Mouse (Mus musculus) liver, adult 2 months (tissue): ENCODE measurements around the gene Cd8a.

Experiments
- CTCF ChIP-seq: fragments of 200-500 bp; IDR thresholded peaks from 2 replicates; pipeline ENCODE4 v1.5.1; 2011; ENCODE audit warnings: low read depth, low read length, control low read depth
- POLR2A ChIP-seq: fragments of 200-500 bp; IDR thresholded peaks from 2 replicates; pipeline ENCODE4 v1.6.1; 2011; ENCODE audit warnings: low read length, control low read depth; ENCODE audit not compliant: insufficient read depth; ENCODE audit errors: extremely low read depth

DNA sequence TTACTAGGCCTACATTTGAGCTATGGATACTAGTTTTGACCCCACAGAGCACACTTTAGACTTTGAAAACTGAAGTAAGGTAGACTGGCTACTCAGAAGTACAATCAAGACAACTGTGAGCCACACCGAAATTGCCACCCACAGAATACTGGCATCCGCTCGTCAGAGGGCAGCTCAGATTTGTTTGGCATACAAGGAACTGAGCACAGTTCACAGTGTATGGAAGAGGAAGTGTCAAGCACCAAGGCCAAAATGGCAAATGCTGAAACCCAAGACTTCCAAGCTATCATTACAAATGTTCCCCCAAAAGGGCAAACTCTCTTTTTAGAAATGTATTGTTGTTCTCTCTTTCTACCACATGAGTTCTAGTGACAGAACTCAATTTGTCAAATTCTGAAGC, 42.2 kb downstream of the Cd8a start:
- no peak for TF ChIP-seq POLR2A
- TF ChIP-seq CTCF: no peak
